ENCODE assay signal across 9 mouse cellular contexts in genomic region chr1:30144997-30145396, GRCm38 (mm10).
DNase-seq lines count a peak whose midpoint lies in the region; ATAC-seq lines count a peak whose summit lies in the region.
"Had no signal": no experiment of that assay in that cellular context is flagged by ENCODE, and none has a peak within 500 bp of the region (broad histone marks: within the 10 kb centered on the region; RNA-seq: fewer than 3 reads in every experiment).

No protein-coding gene starts in this region.

- no peaks in the 10 kb centered on the region for H3K27me3 ChIP-seq in forebrain, embryonic 13.5 days
- H3K27me3 ChIP-seq in forebrain, embryonic 11.5 days (ENCODE audit: control insufficient read depth, insufficient read depth, low read length): no peaks in the 10 kb centered on the region

- WGBS in forebrain, embryonic 13.5 days: 87% methylated on average over 4 of the region's 4 CpGs
- WGBS in forebrain, embryonic 11.5 days: 91% methylated on average over 4 of the region's 4 CpGs

- H3K9ac ChIP-seq in forebrain, embryonic 13.5 days: no peak overlapping the region
- H3K9ac ChIP-seq in forebrain, embryonic 11.5 days (ENCODE audit: low read length): no peak overlapping the region

- no peak overlapping the region for H3K4me2 ChIP-seq in forebrain, embryonic 13.5 days
- H3K4me2 ChIP-seq in forebrain, embryonic 11.5 days (ENCODE audit: low read depth, low read length, severe bottlenecking): no peak overlapping the region

- no peaks in the 10 kb centered on the region for H3K36me3 ChIP-seq in forebrain, embryonic 13.5 days (ENCODE audit: poor library complexity, severe bottlenecking)
- no peaks in the 10 kb centered on the region for H3K36me3 ChIP-seq in forebrain, embryonic 11.5 days (ENCODE audit: control insufficient read depth, insufficient read depth, low read length)

- DNase-seq in forebrain, embryonic 11.5 days (ENCODE audit: low spot score): no peak
- peak; percentile 11 for DNase-seq in Muller cell, postnatal 12 days (ENCODE audit: inconsistent ontology term)
- peak; percentile 8 for DNase-seq in forelimb bud, embryonic 11.5 days (ENCODE audit: low read depth, low spot score)
- peak; percentile 17 to 59 for DNase-seq in layer of hippocampus, postnatal 25 days (ENCODE audit: extremely low spot score in 1 of 2, low spot score in 1 of 2)
- peak; percentile 49 for DNase-seq in right cerebral cortex, postnatal 25 days
- DNase-seq in natural killer cell, adult 2 months (ENCODE audit: low spot score in 2 of 2): no peak
- DNase-seq in testis, postnatal 14 days (ENCODE audit: low spot score): no peak

- ATAC-seq in forebrain, embryonic 13.5 days: peak; percentile 57; the same call in 1 of the 2 replicates
- ATAC-seq in forebrain, embryonic 11.5 days (replicated peaks; ENCODE audit: low FRiP score): no peak

- H3K27ac ChIP-seq in forebrain, embryonic 13.5 days: no peak overlapping the region
- H3K27ac ChIP-seq in forebrain, embryonic 11.5 days (ENCODE audit: low read depth, low read length): no peak overlapping the region

- H3K4me1 ChIP-seq in forebrain, embryonic 13.5 days: no peaks in the 10 kb centered on the region
- H3K4me1 ChIP-seq in forebrain, embryonic 11.5 days (replicated peaks; ENCODE audit: control insufficient read depth, insufficient read depth, low read length): no peaks in the 10 kb centered on the region

- no peak overlapping the region for H3K4me3 ChIP-seq in forebrain, embryonic 13.5 days
- H3K4me3 ChIP-seq in forebrain, embryonic 11.5 days (ENCODE audit: low read depth, low read length): no peak overlapping the region
- H3K4me3 ChIP-seq: erythroblast, embryonic 14.5 days had no signal

- H3K9me3 ChIP-seq in forebrain, embryonic 13.5 days (replicated peaks): no peaks in the 10 kb centered on the region
- H3K9me3 ChIP-seq in forebrain, embryonic 11.5 days (ENCODE audit: control insufficient read depth, low read length): no peaks in the 10 kb centered on the region

Comparison
In these comparisons a context has a peak if more than half of its experiments do, and no peak if none do; other contexts are left out.
1. DNase-seq: peak in Muller cell, postnatal 12 days (single experiment), forelimb bud, embryonic 11.5 days (single experiment), layer of hippocampus, postnatal 25 days (2 of 2) and right cerebral cortex, postnatal 25 days (single experiment); none in forebrain, embryonic 11.5 days (single experiment), natural killer cell, adult 2 months (0 of 2) and testis, postnatal 14 days (single experiment).